Mouse (Mus musculus) testis, postnatal 14 days (tissue): Measurements from ENCODE around the gene Prss53.
"Not testable (repeated sequence)": the region's sequence is repeated elsewhere in the genome, so short reads cannot be mapped to it uniquely, and the experiment has no call there.

Source experiments
- DNase-seq: peaks from one replicate; pipeline ENCODE4 v3.0.0; 2021; ENCODE audit warnings: low spot score

The Prss53 gene

DNA sequence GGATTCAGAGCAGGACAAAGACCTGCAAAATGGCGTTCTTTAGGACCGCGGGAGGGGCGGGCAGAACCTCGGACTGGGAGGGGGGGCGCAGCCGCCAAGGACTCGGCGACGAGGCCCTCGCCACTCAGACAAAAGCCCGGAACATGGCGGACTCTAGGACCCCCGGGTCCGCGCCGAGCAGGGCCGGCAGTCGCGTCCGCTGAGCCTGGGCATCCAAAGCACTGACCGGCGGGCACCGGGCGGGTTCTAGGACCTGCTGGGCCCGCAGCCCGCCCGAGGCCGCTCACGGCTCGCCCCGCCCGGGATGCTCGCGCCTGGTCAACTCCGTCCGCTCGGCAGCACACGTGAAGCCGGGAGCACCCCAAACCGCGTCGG, 15.2 kb downstream of the Prss53 start:
- peak; percentile 94 for DNase-seq

DNA sequence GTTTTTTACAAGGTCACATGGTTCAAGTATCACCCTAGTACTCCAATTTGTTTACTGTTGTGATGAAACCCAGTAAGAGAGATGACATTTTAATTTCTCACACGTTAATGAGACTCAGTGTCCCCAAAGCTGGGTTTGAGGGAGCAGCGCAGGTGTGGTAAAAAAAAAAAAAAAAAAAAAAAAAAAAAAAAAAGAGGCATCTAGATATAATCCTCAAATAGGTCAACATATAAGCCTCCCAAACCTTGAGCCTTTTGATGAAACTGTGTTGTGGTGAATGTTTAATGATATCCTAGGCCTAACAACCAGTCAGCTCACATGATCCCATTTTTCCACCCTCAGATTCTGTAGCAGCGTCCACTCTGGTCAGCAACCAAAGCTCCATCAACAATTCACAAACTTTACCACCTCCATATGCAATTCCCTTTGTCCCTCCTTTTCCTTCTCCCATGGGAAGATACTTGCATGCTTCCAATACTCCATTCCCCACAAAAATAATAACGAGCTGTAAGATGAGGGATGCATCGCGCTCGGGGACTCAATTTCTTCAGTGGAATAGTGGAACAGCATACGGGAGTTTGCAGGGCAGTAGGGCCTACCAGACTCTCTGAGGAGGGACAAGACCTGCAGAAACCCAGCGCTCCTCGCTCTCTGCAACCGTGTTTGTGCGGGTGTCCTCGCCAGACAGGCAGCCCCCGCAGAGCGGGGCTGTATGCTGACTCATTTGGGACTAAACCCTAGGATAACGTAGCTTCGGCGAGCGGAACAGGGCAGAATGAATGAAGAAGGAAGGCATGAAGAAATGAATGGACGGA, 15.8 kb downstream of the Prss53 start:
- no peak for DNase-seq

GRCm38 (mm10) chr7:127870136-127870821, 20.5 kb downstream of the Prss53 start:
- no peak for DNase-seq

DNA sequence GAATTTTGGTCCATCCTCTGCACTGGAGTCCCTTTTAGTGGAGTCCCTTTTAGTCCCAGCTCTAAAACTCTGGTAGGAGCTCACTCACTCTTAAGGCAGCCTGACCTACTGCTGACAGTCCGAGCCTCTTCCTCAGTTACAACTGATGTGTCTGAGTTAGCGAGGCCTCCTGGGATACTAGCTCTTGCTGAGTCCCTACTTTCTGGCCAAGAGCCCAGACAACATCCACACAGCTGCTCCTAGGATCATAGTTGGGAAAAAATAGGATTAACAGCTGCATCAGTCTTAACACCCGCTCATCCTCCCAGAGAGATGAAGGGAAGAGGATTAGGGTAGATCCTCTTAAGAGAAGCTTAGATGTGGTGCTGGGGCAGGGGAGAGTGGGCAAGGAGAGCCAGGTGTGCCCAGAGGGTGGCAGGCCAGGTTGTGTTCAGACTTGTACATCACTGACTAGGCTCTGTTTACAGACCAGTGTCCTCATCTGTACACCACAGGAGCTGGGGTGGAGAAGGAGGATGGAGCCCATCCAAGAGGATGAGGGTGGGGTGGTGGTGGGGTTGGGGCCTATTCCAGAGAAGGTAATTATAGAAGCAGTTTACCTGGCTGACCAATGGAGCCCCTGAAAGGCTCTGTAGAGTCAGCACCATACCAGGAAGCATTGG, 21.5 kb downstream of the Prss53 start:
- no peak for DNase-seq

GRCm38 (mm10) chr7:127867641-127868040, 23.1 kb downstream of the Prss53 start:
- DNase-seq: no peak

GRCm38 (mm10) chr7:127866434-127866833, 24.3 kb downstream of the Prss53 start:
- no peak for DNase-seq

- no peak for DNase-seq
Observed at GRCm38 (mm10) chr7:127858258-127858657, 32.5 kb downstream of the Prss53 start.

- no peak for DNase-seq
Observed at GRCm38 (mm10) chr7:127850906-127851305, 39.9 kb downstream of the Prss53 start.

- DNase-seq: no peak
Observed at GRCm38 (mm10) chr7:127849973-127850875, 40.5 kb downstream of the Prss53 start.

DNA sequence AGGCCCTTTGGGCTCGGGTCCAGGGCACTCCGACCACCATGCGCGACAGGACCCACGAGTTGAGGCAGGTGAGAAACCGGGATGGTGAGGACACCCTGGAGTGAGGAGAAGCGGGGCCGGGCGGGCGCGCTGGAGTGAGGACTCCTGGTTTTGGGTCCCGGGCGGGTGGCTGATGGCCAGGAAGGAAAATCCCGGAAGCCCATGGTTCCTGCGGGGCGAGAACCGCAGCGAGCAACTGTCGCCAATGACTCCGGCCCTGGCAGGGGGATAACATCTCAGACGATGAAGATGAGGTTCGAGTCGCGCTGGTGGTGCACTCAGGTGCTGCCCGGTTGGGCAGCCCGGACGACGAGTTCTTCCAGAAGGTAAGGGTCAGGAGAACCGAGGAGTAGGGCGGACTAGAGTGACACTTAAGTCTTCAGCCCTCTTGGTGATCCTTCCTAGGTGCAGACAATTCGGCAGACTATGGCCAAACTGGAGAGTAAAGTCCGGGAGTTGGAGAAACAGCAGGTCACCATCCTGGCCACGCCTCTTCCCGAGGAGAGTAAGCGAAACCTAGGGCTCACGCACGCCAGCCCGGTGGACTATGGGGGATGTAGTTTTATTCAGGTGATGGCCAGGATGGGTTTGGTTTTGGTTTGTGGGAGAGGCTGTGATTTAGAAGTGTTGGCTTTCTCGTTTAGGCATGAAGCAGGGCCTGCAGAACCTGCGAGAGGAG, 48.6 kb downstream of the Prss53 start:
- peak; percentile 85 for DNase-seq

DNA sequence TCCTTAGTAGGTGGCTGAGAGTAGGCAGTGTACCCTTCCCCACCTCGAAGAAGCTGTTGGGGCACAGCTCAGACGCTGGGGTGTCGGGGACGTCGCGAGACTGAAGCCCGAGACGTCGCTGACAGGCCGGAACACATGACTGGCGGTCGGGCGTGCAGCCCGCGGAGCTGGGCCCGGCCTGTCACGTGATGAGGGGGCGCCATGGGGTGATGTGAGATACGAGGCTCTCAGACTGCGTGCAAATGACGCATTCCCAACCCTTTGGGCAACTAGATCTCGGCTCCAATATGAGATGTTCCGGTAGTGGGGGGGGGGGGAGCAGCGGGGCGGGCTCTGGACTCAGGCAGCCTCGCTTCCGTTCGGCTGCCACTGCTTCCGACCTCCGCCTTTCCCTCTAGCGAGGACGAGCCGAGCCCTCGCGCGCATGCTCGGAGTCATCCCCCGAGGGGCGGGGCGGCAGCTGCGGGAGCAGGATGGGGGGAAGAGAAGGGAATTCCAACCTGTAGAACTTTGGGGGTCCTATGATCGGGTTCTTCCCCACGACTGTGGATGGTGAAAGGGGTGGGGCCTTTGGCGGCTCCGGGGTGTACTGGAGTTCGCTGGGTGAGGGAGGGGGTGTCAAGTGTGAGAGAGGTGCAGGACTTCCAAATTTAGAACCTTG, 49.3 kb downstream of the Prss53 start:
- DNase-seq: peak; percentile 93

GRCm38 (mm10) chr7:127840886-127841285, 49.9 kb downstream of the Prss53 start:
- peak; percentile 68 for DNase-seq

- not testable (repeated sequence) for DNase-seq
Observed at GRCm38 (mm10) chr7:127840031-127840430, 50.7 kb downstream of the Prss53 start.

DNA sequence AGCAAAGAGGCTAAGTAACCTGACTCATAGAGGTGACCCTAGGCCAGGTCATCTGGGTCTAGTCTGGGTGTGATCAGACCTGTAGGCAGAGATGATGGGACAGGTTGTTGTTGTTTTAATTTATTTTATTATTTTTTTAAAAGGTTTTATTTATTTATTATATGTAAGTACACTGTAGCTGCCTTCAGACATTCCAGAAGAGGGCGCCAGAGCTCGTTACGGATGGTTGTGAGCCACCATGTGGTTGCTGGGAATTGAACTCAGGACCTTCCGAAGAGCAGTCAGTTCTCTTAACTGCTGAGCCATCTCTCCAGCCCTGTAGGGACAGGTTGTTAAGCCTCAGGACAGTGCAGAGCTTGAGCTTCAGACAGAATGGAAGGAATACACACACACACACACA, 52.9 kb downstream of the Prss53 start:
- not testable (repeated sequence) for DNase-seq

DNA sequence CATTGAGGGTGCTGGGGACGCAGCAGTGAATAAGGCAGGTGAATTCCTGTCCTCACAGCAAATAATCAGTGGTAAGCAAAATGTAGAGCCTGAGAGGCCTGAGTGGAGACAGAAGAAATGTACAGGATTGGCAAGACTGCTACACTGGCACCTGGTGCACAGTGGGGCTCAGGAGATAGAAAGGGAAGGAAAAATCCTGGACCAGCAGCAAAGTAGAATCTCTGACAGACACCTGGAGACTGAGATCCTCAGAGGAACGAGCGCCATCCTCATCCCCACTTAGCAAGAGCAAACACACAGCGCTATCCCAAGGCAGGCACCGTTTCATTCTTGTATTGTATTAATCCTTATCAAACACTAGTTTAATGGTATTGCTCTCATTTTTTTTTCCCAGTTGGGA, 53.3 kb downstream of the Prss53 start:
- no peak for DNase-seq
